In the genomic region with DNA sequence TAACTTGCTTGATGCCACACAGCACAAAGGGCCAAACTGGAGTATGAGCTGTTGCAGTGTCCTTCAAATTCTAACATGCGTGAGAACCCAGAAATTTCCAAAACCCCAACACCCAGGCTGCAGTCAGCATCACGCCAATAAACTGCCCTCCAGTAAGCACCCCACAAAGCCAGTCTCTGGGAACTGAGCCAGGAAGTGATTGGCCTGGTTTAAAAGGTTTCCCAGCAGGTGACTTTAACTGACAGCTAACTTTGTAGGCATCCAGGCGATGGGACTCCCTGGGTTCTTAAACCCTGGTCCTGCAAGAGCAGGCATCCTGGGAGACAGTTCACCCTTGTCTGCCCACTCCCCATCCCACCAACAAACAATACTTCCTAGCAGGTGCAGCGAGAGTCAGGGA, we compare ENCODE assay signal across 19 mouse cellular contexts. TPM values are rescaled to one million over a fixed set of nuclear protein-coding genes. Genes with fewer than 3 reads are reported as not detected.
"Had no signal": no experiment of that assay in that cellular context is flagged by ENCODE, and none has a peak within 500 bp of the region (broad histone marks: within the 10 kb centered on the region; RNA-seq: fewer than 3 reads in every experiment).

No protein-coding gene starts in this region.

- ATAC-seq: liver, embryonic 12.5 days; midbrain, embryonic 16.5 days had no signal

- H3K9ac ChIP-seq: limb, embryonic 12.5 days; limb, embryonic 15.5 days; liver, embryonic 12.5 days; liver, embryonic 15.5 days; midbrain, embryonic 12.5 days; neural tube, embryonic 13.5 days had no signal

- H3K4me2 ChIP-seq: limb, embryonic 12.5 days; limb, embryonic 15.5 days; liver, embryonic 12.5 days; liver, embryonic 15.5 days; midbrain, embryonic 12.5 days; neural tube, embryonic 13.5 days had no signal

- H3K27ac ChIP-seq: kidney, postnatal 0 days; layer of hippocampus, adult 2 months; limb, embryonic 12.5 days; limb, embryonic 15.5 days; liver, embryonic 12.5 days; liver, embryonic 15.5 days; midbrain, embryonic 12.5 days; neural tube, embryonic 13.5 days had no signal

- H3K27me3 ChIP-seq: liver, embryonic 12.5 days; liver, embryonic 15.5 days; midbrain, embryonic 12.5 days; neural tube, embryonic 13.5 days had no signal

- H3K4me3 ChIP-seq: layer of hippocampus, adult 2 months; limb, embryonic 12.5 days; limb, embryonic 15.5 days; liver, embryonic 12.5 days; liver, embryonic 15.5 days; midbrain, embryonic 12.5 days; myocyte; neural tube, embryonic 13.5 days had no signal

- H3K4me1 ChIP-seq: liver, embryonic 15.5 days; midbrain, embryonic 12.5 days had no signal

- H3K36me3 ChIP-seq: limb, embryonic 12.5 days; limb, embryonic 15.5 days; liver, embryonic 12.5 days; liver, embryonic 15.5 days; midbrain, embryonic 12.5 days; neural tube, embryonic 13.5 days had no signal

- H3K9me3 ChIP-seq: limb, embryonic 15.5 days; liver, embryonic 15.5 days had no signal

- DNase-seq: kidney, adult 18-20 months; kidney, adult 9 months; kidney, postnatal 25 days; lung, adult 2 months; lung, postnatal 14 days; lung, postnatal 4 days; thymus, adult 18-20 months had no signal

RNA-seq across cellular contexts. Expression of gene Lgi2, which starts 44.0 kb away (rescaled TPM):
- total RNA-seq: megakaryocyte-erythroid progenitor cell, adult 5-6 weeks; neutrophil, adult 5-6 weeks had no signal
